16 mouse cellular contexts compared by ENCODE assay signal in the genomic region with DNA sequence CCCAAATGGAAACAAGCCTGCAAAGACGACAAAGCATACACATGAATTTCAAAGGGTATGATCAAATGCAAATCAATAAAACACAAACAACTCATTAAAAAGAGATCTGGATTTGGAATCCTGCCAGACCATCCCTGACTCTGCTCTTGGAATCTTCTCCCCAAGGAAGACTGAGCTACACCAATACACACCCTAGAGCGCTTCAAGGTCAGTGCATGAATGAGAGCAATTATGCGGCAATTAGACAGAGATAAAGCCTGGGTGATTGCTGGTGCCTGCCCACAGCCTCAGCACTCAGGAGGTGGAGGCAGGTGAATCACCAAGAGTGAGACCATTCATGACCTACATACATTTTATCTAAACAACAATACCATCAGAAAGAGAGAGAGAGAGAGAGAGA.
A peak's percentile ranks its signal among the peaks of the same experiment; 100 is the strongest.
DNase-seq lines count a peak whose midpoint lies in the region; ATAC-seq and TF ChIP-seq lines count a peak whose summit lies in the region.
"Had no signal": no experiment of that assay in that cellular context is flagged by ENCODE, and none has a peak within 500 bp of the region (broad histone marks: within the 10 kb centered on the region; RNA-seq: fewer than 3 reads in every experiment).

No protein-coding gene starts in this region.

- H3K9me3 ChIP-seq in lung, embryonic 14.5 days (ENCODE audit: low read depth, low read length) = no peaks in the 10 kb centered on the region
- H3K9me3 ChIP-seq in lung, postnatal 0 days (ENCODE audit: low read length) = no peaks in the 10 kb centered on the region
- H3K9me3 ChIP-seq: liver, embryonic 13.5 days had no signal

- H3K27me3 ChIP-seq in lung, embryonic 14.5 days (ENCODE audit: insufficient read depth, low read length) = no peaks in the 10 kb centered on the region
- H3K27me3 ChIP-seq in lung, postnatal 0 days (replicated peaks; ENCODE audit: insufficient read depth, low read length) = no peaks in the 10 kb centered on the region
- H3K27me3 ChIP-seq: CH12.LX; liver, embryonic 13.5 days had no signal

- WGBS in lung, embryonic 14.5 days = 48% methylated on average over 3 of the region's 3 CpGs
- WGBS in lung, postnatal 0 days = 58% methylated on average over 3 of the region's 3 CpGs

- H3K27ac ChIP-seq in lung, embryonic 14.5 days (ENCODE audit: low read depth) = no peak overlapping the region
- H3K27ac ChIP-seq in lung, postnatal 0 days (ENCODE audit: low read length) = no peak overlapping the region

- peak; percentile 52; the same call in 1 of the 2 replicates for ATAC-seq in lung, embryonic 14.5 days (ENCODE audit: insufficient read depth)
- no peak for ATAC-seq in lung, postnatal 0 days
- 0 out of 2 replicates have a peak, but pooled peaks have one; percentile 44 for ATAC-seq in megakaryocyte-erythroid progenitor cell, adult 5-6 weeks (replicated peaks; ENCODE audit: low FRiP score, low TSS enrichment, poor library complexity, severe bottlenecking)
- ATAC-seq: activated CD4-positive, CD25-positive, alpha-beta regulatory T cell, adult 4 months had no signal

- H3K36me3 ChIP-seq in lung, embryonic 14.5 days (ENCODE audit: insufficient read depth) = 0 out of 2 replicates have a peak, but pooled peaks cover 13% of the 10 kb centered on the region
- peaks cover 2% of the 10 kb centered on the region; the same call in 1 of the 2 replicates for H3K36me3 ChIP-seq in lung, postnatal 0 days (ENCODE audit: insufficient read depth, low read length)

- DNase-seq in lung, embryonic 14.5 days = peak; percentile 71
- no peak for DNase-seq in lung, postnatal 0 days (ENCODE audit: low spot score)
- DNase-seq in MN1 (ENCODE audit: low spot score) = peak; percentile 30
- DNase-seq in brain, adult 2 months (ENCODE audit: low read depth, low spot score) = peak; percentile 51
- DNase-seq in cerebellum, postnatal 36 days = no peak
- no peak for DNase-seq in layer of hippocampus, postnatal 14 days (ENCODE audit: low spot score in 2 of 2)
- DNase-seq in yolk sac, embryonic 10.5 days (ENCODE audit: low spot score) = no peak
- DNase-seq: cerebellum, adult 8-10 months; gastrocnemius, postnatal 36 days; heart, postnatal 14 days; kidney, adult 8-10 months; liver, embryonic 13.5 days; thymus, adult 18-20 months had no signal

- peaks cover 5% of the 10 kb centered on the region; the same call in 1 of the 2 replicates for H3K4me1 ChIP-seq in lung, embryonic 14.5 days (ENCODE audit: insufficient read depth)
- H3K4me1 ChIP-seq in lung, postnatal 0 days (ENCODE audit: insufficient read depth, low read depth, low read length) = no peaks in the 10 kb centered on the region

- H3K4me2 ChIP-seq in lung, embryonic 14.5 days = no peak overlapping the region
- H3K4me2 ChIP-seq in lung, postnatal 0 days (replicated peaks; ENCODE audit: low read depth, low read length) = no peak overlapping the region
- H3K4me2 ChIP-seq: liver, embryonic 13.5 days had no signal

- no peak for TF ChIP-seq CTCF in lung, embryonic 14.5 days (IDR thresholded peaks at IDR 0.05; ENCODE audit: low read depth)
- TF ChIP-seq CTCF in lung, postnatal 0 days (IDR thresholded peaks at IDR 0.05) = no peak

- TF ChIP-seq EP300 in lung, postnatal 0 days (IDR thresholded peaks at IDR 0.05) = no peak

- no peak overlapping the region for H3K4me3 ChIP-seq in lung, embryonic 14.5 days (ENCODE audit: low read depth, low read length)
- H3K4me3 ChIP-seq in lung, postnatal 0 days (ENCODE audit: low read depth, low read length) = no peak overlapping the region
- H3K4me3 ChIP-seq: liver, embryonic 13.5 days had no signal

- H3K9ac ChIP-seq in lung, embryonic 14.5 days = no peak overlapping the region
- no peak overlapping the region for H3K9ac ChIP-seq in lung, postnatal 0 days (replicated peaks; ENCODE audit: low read depth)
- H3K9ac ChIP-seq: liver, embryonic 13.5 days had no signal

Comparison
In these comparisons a context has a peak if more than half of its experiments do, and no peak if none do; other contexts are left out.
1. DNase-seq: peak in lung, embryonic 14.5 days (single experiment), MN1 (single experiment) and brain, adult 2 months (single experiment); none in lung, postnatal 0 days (single experiment), cerebellum, postnatal 36 days (0 of 2), layer of hippocampus, postnatal 14 days (0 of 2) and yolk sac, embryonic 10.5 days (single experiment).